Mouse (Mus musculus): ENCODE data around the gene Arhgap1. TPM values are rescaled to one million over a fixed set of nuclear protein-coding genes. Genes with fewer than 3 reads are reported as not detected.
"Not testable (repeated sequence)": the region's sequence is repeated elsewhere in the genome, so short reads cannot be mapped to it uniquely, and the experiment has no call there.

Gene Arhgap1
- polyA plus RNA-seq (2012; rRNA removed) (22.4 and 25.8 TPM in 2 replicates), polyA plus RNA-seq (2014; fragmentation: Nextera tagmentation; extraction: Ambion mirVana) (32.1 and 37.3 TPM in 2 replicates)

DNA sequence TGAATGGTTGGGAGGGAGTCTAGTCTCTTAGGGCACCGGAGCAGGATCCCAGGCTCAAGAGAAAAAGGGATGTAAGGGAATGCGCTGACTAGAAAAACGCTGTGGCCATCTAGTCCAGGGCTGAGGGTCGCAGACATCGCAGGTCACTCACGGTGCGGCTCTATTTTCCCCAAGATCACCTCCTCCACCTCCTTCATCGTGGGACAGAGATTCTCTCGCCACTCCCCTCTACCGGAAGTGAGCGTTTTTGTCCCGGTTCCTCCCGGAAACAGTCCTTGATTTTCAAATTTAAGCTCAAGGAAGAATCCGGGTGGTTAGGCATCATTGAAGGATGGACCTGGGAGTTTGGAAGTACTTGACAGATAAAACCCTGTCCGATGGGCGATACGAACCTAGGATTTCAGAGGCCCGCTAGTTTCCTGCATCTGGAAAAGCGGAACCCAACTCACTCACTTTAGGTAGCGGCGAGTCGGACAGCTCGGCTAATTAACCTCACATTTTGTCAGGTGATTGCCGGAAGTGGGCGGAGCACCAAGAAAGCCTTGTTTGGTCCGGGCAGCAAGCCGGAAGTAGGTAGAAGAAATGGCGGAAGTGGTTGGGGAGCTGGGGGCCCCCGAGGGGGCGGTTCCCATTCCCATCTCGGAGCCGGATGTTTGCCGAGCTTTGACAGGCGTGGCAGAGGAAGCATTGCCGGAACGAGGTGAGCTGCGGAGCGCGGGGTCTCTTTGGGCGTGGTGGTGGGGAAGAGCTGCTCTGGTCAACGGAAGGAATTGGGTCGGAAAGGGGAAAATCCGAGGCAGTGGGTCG, at the start of gene Arhgap1, which contains the start of gene Zfp408:
Arhgap1 (plus strand) TSS at position 308 of the 807 bp plus-strand sequence.
Zfp408 (minus strand) TSS at position 239 of the 807 bp plus-strand sequence.
- Histone ChIP-seq H3K36me3 (replicated peaks; ENCODE audit: control insufficient read depth, insufficient read depth, low read depth) (peaks cover 27% of the 10 kb centered on the region), H3K4me2 (ENCODE audit: low read depth) (peak within 1 kb of the TSS; percentile 96), H3K4me1 (replicated peaks; ENCODE audit: control insufficient read depth in 2 of 2, insufficient read depth in 2 of 2, low read length in 1 of 2) (peaks cover 10% of the 10 kb centered on the region in 2 experiments), H3K9ac (replicated peaks) (peak within 1 kb of the TSS; percentile 82), H3K27ac (peak within 1 kb of the TSS; percentile 81), H3K27me3 (ENCODE audit: control insufficient read depth, insufficient read depth, low read length) (no peaks in the 10 kb centered on the region), H3K9me3 (ENCODE audit: control insufficient read depth, low read length) (no peaks in the 10 kb centered on the region), H3K4me3 (ENCODE audit: insufficient read depth in 1 of 2, low read depth in 2 of 2, low read length in 2 of 2) (peak within 1 kb of the TSS; percentile 90 to 100)
- TF ChIP-seq CTCF (IDR thresholded peaks at IDR 0.05; ENCODE audit: low read depth) (no peak), EP300 (IDR thresholded peaks at IDR 0.05; ENCODE audit: low read depth) (peak; percentile 26; the same call in 1 of the 2 replicates)
- WGBS (ENCODE audit: insufficient replicate concordance), result under 1% methylated on average over 44 of the region's 44 CpGs
- peak; percentile 92 for ATAC-seq (ENCODE audit: insufficient read depth)
- DNase-seq (ENCODE audit: low read depth in 3 of 3, low spot score in 3 of 3), result peak; percentile 98 to 99 (median 99)

DNA sequence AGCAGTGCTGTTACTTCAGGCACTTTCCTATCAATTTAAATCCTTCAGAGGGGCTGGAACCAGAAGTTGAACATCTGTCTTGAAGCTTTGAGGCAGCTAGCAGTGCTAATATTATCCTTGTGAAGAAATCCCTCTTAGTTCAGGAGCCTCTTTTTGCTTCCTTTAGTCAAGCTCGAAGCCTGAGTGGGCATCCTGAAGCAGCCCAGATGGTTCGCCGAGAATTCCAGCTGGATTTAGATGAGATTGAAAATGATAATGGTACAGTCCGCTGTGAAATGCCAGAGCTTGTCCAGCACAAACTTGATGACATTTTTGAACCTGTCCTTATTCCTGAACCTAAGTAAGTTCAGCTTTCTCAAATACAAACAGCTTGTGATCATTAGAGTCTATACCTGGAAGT, 49.2 kb upstream of the Arhgap1 start:
- Histone ChIP-seq H3K4me2 (ENCODE audit: low read depth) (no peak overlapping the region), H3K27me3 (ENCODE audit: control insufficient read depth, insufficient read depth, low read length) (no peaks in the 10 kb centered on the region), H3K9ac (replicated peaks) (no peak overlapping the region), H3K9me3 (ENCODE audit: control insufficient read depth, low read length) (no peaks in the 10 kb centered on the region), H3K27ac (no peak overlapping the region), H3K4me3 (ENCODE audit: insufficient read depth in 1 of 2, low read depth in 2 of 2, low read length in 2 of 2) (no peak overlapping the region), H3K36me3 (replicated peaks; ENCODE audit: control insufficient read depth, insufficient read depth, low read depth) (peaks cover 73% of the 10 kb centered on the region), H3K4me1 (replicated peaks; ENCODE audit: control insufficient read depth in 2 of 2, insufficient read depth in 2 of 2, low read length in 1 of 2) (no peaks in the 10 kb centered on the region)
- no peak for ATAC-seq (ENCODE audit: insufficient read depth)
- 92% methylated on average over 4 of the region's 4 CpGs for WGBS (ENCODE audit: insufficient replicate concordance)
- TF ChIP-seq EP300 (IDR thresholded peaks at IDR 0.05; ENCODE audit: low read depth) (no peak), CTCF (IDR thresholded peaks at IDR 0.05; ENCODE audit: low read depth) (no peak)
- DNase-seq (ENCODE audit: low read depth in 3 of 3, low spot score in 3 of 3), result no peak

DNA sequence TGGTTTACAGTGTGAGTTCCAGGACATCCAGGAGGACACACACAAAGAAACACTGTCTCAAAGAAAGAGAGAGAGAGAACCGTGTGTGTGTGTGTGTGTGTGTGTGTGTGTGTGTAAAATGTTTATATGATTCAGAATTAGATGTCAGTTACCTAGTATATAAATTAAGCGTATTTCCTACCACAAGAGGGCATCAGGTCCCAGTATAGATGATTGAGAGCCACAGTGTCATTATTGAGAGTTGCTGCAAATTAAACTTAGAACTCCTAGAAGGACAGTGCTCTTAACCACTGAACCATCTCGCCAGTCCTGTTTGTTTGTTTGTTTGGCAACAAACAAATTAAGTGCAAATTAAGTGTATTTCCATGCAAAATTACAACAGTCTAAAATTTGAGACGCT, 47.3 kb upstream of the Arhgap1 start:
- peaks cover 71% of the 10 kb centered on the region for H3K36me3 ChIP-seq (replicated peaks; ENCODE audit: control insufficient read depth, insufficient read depth, low read depth)
- no peak for ATAC-seq (ENCODE audit: insufficient read depth)

DNA sequence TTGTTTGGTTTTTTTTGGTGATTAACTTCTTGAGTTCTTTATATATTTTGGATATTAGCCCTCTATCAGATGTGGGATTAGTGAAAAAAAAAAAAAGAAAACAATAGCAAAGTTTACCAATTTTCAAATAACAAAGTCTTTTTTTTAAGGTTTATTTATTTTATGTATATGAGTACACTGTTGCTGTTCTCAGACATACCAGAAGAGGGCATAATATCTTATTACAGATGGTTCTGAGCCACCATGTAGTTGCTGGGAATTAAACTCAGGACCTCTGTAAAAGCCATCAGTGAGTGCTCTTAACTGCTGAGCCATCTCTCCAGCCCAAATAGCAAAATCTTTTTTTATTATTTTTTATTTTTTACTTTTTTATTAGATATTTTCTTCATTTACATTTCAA, 40.3 kb upstream of the Arhgap1 start:
- not testable (repeated sequence) for H3K4me1 ChIP-seq (replicated peaks; ENCODE audit: control insufficient read depth in 2 of 2, insufficient read depth in 2 of 2, low read length in 1 of 2); H3K27me3 ChIP-seq (ENCODE audit: control insufficient read depth, insufficient read depth, low read length); H3K9me3 ChIP-seq (ENCODE audit: control insufficient read depth, low read length); H3K4me2 ChIP-seq (ENCODE audit: low read depth); H3K4me3 ChIP-seq (ENCODE audit: insufficient read depth in 1 of 2, low read depth in 2 of 2, low read length in 2 of 2); DNase-seq (ENCODE audit: low read depth in 3 of 3, low spot score in 3 of 3); ATAC-seq (ENCODE audit: insufficient read depth); H3K27ac ChIP-seq; H3K9ac ChIP-seq (replicated peaks)
- H3K36me3 ChIP-seq (replicated peaks; ENCODE audit: control insufficient read depth, insufficient read depth, low read depth), result peaks cover 52% of the 10 kb centered on the region

More for the DNA sequence above, 47.3 kb upstream of the Arhgap1 start:
- no peak for TF ChIP-seq EP300 (IDR thresholded peaks at IDR 0.05; ENCODE audit: low read depth)
- peak; percentile 30 for TF ChIP-seq CTCF (IDR thresholded peaks at IDR 0.05; ENCODE audit: low read depth)
- no peak overlapping the region for H3K27ac ChIP-seq
- WGBS (ENCODE audit: insufficient replicate concordance), result 80% methylated on average over 4 of the region's 4 CpGs
- H3K4me3 ChIP-seq (ENCODE audit: insufficient read depth in 1 of 2, low read depth in 2 of 2, low read length in 2 of 2), result no peak overlapping the region
- peak in 2 of 3 experiments; percentile 7 to 9 for DNase-seq (ENCODE audit: low read depth in 3 of 3, low spot score in 3 of 3)
- H3K9ac ChIP-seq (replicated peaks), result no peak overlapping the region
- no peak overlapping the region for H3K4me2 ChIP-seq (ENCODE audit: low read depth)
- no peaks in the 10 kb centered on the region for H3K27me3 ChIP-seq (ENCODE audit: control insufficient read depth, insufficient read depth, low read length)
- H3K9me3 ChIP-seq (ENCODE audit: control insufficient read depth, low read length), result no peaks in the 10 kb centered on the region
- no peaks in the 10 kb centered on the region for H3K4me1 ChIP-seq (replicated peaks; ENCODE audit: control insufficient read depth in 2 of 2, insufficient read depth in 2 of 2, low read length in 1 of 2)

DNA sequence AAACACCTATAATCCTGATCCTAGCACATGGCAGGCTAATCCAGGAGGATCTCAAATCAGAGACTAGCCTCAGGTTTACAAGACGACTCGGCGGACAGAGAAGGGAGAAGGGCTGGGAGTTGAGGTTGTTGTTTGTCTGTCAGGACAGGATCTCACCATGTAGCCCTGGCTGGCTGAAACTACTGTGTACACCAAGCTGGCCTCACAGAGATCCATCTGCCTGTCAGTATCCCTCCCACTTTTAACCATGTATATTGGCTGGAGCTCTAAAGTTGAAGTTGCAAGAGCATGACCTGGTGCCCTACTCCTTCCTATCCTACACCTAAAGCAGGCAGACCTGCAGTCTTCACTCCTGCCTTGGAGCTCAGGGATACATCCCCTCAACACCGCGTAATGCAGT, 27.3 kb upstream of the Arhgap1 start:
- DNase-seq (ENCODE audit: low read depth in 3 of 3, low spot score in 3 of 3) (no peak), ATAC-seq (ENCODE audit: insufficient read depth) (no peak)
- TF ChIP-seq CTCF (IDR thresholded peaks at IDR 0.05; ENCODE audit: low read depth) (no peak), EP300 (IDR thresholded peaks at IDR 0.05; ENCODE audit: low read depth) (no peak)
- Histone ChIP-seq H3K4me2 (ENCODE audit: low read depth) (no peak overlapping the region), H3K27ac (no peak overlapping the region), H3K4me1 (replicated peaks; ENCODE audit: control insufficient read depth in 2 of 2, insufficient read depth in 2 of 2, low read length in 1 of 2) (no peaks in the 10 kb centered on the region), H3K4me3 (ENCODE audit: insufficient read depth in 1 of 2, low read depth in 2 of 2, low read length in 2 of 2) (no peak overlapping the region), H3K27me3 (ENCODE audit: control insufficient read depth, insufficient read depth, low read length) (no peaks in the 10 kb centered on the region), H3K9me3 (ENCODE audit: control insufficient read depth, low read length) (no peaks in the 10 kb centered on the region), H3K36me3 (replicated peaks; ENCODE audit: control insufficient read depth, insufficient read depth, low read depth) (peaks cover 43% of the 10 kb centered on the region), H3K9ac (replicated peaks) (no peak overlapping the region)
- 91% methylated on average over 5 of the region's 5 CpGs for WGBS (ENCODE audit: insufficient replicate concordance)

DNA sequence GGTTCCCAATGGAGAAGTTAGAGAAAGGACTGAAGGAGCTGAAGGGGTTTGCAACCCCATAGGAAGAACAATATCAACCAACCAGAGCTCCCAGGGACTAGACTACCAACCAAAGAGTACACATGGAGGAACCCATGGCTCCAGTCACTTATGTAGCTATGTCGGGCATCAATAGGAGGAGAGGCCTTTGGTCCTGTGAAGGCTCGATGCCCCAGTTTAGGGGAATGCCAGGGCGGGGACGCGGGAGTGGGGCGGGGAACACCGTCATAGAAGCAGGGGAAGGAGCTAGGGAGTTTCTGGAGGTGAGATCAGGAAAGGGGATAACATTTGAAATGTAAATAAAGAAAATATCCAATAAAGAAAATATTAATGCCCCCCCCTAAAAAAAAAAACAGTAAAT, 26.3 kb upstream of the Arhgap1 start:
- 92% methylated on average over 7 of the region's 7 CpGs for WGBS (ENCODE audit: insufficient replicate concordance)
- DNase-seq (ENCODE audit: low read depth in 3 of 3, low spot score in 3 of 3), result not testable (repeated sequence)

More for the DNA sequence above, 26.3 kb upstream of the Arhgap1 start:
- H3K27me3 ChIP-seq (ENCODE audit: control insufficient read depth, insufficient read depth, low read length); H3K4me3 ChIP-seq (ENCODE audit: insufficient read depth in 1 of 2, low read depth in 2 of 2, low read length in 2 of 2); H3K4me1 ChIP-seq (replicated peaks; ENCODE audit: control insufficient read depth in 2 of 2, insufficient read depth in 2 of 2, low read length in 1 of 2); H3K27ac ChIP-seq; ATAC-seq (ENCODE audit: insufficient read depth); H3K9ac ChIP-seq (replicated peaks); H3K4me2 ChIP-seq (ENCODE audit: low read depth); H3K9me3 ChIP-seq (ENCODE audit: control insufficient read depth, low read length): not testable (repeated sequence)
- H3K36me3 ChIP-seq (replicated peaks; ENCODE audit: control insufficient read depth, insufficient read depth, low read depth), result peaks cover 34% of the 10 kb centered on the region
